Mouse (Mus musculus) ovary, adult 18-20 months (tissue): ENCODE measurements around the gene Cry2.
"Not testable (repeated sequence)": the region's sequence is repeated elsewhere in the genome, so short reads cannot be mapped to it uniquely, and the experiment has no call there.

Experiments
- DNase-seq: peaks from one replicate; pipeline ENCODE4 v3.0.0; 2022; ENCODE audit warnings: low spot score, mixed read lengths

Gene Cry2

GRCm38 (mm10) chr2:92433578-92434374 lies at the start of gene Cry2:
Cry2 (minus strand) TSS chr2:92434043.
- DNase-seq, result peak; percentile 98

DNA sequence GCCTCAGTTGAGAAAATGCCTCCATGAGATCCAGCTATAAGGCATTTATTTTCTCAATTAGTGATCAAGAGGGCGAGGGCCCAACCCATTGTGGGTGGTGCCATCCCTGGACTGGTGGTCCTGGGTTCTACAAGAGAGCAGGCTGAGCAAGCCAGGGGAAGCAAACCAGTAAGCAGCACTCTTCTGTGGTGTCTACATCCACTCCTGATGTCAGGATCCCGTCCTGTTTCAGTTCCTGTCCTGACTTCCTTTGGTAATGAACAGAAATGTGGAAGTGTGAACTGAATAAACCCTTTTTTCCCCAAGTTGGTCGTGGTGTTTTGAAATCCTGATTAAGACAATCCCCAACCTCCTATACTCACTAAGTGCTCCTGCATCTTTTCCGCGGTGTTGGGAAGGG lies 49.7 kb upstream of the Cry2 start:
- no peak for DNase-seq

DNA sequence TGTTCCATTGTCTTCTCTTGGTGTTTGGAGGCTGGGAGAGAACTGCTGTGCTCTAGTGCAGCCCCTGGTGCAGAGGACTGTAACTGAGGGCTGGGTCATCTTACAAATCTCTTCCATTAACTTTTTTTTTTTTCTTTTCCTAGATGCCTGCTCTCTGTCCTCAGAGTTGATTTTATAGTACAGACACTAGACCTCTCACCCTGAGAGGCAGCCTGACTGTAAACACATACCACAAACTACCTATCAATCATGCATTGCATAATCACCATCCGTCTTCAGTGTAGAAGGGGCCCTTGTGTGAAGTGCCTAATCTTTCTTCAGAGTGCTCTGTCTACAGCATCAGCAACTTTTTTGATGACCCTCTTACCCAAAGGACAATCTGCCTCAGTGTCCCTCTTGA lies 48.7 kb upstream of the Cry2 start:
- no peak for DNase-seq

GRCm38 (mm10) chr2:92478313-92478688 lies 44.5 kb upstream of the Cry2 start:
- DNase-seq, result no peak

GRCm38 (mm10) chr2:92477672-92478312 lies 43.9 kb upstream of the Cry2 start:
- no peak for DNase-seq

- not testable (repeated sequence) for DNase-seq
Measured at GRCm38 (mm10) chr2:92476580-92476979, 42.7 kb upstream of the Cry2 start.

- DNase-seq, result no peak
Measured at GRCm38 (mm10) chr2:92475711-92476110, 41.9 kb upstream of the Cry2 start.

DNA sequence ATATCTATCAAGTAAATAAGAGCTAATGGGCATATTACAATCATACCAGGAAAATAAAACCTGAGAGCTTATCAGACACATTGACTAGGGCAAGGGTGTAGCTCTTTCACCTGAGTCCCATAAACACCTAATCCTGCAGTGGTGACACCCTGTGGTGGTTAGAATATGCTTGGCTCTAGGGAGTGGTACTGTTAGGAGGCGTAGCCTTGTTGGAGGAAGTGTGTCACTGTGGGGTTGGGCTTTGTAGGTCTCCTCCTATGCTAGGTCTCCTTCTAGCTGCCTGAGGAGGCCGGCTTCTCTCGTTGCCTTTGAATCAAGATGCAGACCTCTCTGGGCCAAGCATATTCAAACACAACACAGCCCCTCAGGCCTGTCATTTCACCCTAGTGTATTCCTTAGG lies 41.1 kb upstream of the Cry2 start:
- DNase-seq, result no peak

- no peak for DNase-seq
Measured at GRCm38 (mm10) chr2:92471886-92472670, 38.2 kb upstream of the Cry2 start.

GRCm38 (mm10) chr2:92464690-92465089 lies 30.8 kb upstream of the Cry2 start:
- DNase-seq, result no peak

DNA sequence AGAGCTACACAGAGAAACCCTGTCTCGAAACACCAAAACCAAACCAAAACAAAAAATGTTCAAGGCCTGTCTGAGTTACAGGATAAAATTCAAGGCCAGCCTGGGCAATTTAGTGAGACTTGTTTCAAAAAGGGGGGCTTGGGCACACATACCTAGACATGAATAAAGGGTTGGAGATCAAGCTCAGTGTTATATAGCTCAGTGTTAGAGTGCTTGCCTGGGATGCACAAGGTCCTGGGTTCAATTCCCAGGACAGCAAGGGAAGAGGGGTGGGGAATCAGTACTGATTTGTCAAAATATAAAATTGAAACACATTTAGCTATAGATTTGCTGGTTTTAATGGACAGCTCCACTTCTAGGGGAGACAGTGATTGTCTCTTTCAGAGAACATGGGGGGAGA lies 27.4 kb upstream of the Cry2 start:
- DNase-seq, result no peak

GRCm38 (mm10) chr2:92459921-92460707 lies 26.3 kb upstream of the Cry2 start, which contains the start of gene Slc35c1:
Slc35c1 (minus strand) TSS chr2:92460538.
- DNase-seq, result no peak

DNA sequence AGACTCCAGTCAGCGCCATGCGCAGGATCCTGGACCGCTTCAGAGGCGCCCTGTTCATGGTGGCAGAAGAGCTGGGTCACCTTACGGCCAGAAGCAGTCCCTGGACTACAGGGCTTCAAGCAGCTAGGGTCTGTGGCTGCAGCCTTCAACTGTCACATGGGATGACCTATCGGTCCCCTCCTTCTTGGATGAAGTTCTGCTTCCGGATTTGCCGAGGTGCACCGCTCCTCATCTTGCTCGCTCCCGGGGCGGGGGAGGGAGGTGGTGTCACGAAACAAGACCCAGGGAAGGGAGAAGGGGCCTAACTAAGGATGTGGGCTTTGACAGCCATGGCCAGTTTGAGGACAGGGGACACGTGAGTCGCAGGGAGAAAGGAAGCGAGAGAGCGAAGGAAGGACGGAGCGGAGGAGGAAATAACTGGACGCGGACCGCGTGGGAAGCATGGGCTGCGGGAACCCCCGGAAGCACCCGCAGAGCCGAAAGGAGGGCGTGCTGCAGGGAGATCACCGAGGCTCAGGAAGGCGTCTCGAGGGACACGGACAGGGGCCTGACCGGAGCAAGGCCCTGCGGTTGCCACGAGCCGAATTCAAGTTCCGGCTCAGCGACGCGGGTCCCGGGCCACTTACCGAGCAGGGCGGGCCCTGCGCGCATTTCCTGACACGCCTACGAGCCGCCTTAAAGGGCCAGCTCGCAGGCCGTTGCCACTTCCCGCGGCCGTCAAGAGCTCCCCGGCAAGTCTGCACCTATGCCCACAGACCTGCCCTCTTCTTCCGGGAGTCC lies 25.5 kb upstream of the Cry2 start:
- peak; percentile 74 for DNase-seq

DNA sequence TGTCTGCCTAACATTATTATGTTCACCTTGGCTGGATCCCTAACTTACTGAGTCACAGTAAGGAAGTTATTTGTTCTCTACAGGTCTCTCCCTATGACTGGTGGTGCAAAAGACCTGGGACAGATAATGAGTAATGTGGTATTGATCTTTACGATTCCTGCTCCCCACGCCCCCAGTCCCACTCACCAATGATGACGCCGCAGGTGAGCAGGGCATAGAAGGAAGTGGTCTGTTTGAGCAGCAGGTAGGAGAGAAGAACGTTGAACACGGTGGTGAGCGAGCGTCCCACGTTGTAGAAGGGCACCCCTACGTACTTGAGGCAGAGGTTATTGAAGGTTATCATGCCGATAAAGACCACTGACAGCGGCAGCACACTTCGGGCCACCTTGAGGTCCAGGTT lies 24.6 kb upstream of the Cry2 start:
- no peak for DNase-seq

DNA sequence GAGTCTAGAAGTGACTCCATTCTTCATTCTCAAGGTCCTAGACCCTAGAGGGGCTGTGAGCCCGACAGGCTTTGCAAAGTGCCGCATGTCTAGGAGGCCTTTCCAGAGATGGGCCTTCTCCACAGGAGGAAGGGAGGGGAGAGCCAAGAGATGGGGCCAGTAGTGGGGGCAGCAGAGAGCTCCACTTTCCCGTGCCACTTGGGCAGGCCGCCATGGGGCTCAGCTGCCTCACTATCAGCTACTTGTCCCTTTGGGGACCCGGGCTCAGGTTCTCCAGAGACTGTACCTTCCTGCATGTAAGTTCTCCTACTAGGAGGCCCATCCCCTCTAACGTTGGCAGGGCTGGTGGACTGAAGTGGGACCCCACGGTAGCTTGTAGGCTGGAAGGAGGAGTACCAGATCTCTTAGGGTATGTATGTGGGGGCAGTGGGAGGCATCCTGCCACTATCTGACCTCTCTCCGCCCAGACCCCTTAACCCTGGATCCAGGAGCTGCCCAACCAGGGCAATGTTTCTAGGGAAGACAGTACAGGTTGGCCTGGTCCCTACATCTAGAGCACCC lies 23.2 kb upstream of the Cry2 start:
- no peak for DNase-seq

- no peak for DNase-seq
Measured at GRCm38 (mm10) chr2:92455704-92456103, 21.9 kb upstream of the Cry2 start.

DNA sequence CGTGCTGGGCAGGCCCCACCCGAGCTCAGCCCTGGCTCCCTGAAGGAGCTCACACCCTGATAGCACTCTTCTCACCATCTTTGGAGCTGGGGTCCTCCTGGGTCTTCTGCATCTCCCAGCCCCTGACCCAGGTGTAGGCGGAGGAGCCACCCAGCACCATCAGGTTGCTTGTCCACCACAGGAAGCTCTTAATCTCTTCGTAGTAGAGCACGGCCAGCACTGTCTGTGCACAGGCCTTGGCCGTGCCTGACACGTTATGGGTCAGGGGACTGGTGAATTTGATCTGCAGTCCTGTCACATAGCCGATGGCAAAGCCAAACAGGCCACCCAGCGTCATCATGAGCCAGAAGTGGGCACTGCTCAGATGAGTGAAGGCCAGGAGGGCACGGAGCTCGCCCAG lies 20.3 kb upstream of the Cry2 start:
- DNase-seq, result no peak

DNA sequence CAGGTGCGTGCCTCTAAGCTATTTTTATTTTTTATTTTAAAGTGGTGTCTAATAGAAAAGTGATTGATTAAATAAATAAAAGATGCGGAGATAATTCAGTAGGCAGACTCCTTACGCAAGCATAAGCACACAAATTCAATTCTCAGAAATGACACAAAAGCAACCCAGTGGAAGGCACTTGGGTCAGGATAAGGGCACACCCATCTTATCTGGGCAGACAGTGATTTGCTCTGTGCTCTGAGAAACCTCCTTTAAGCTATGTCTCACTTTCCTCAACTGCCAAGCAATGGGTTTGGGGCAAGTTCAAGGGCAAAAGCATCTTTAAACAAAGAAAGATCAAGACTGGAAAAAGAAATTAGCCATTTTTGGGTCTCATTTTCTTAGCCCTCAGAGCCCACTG lies 17.3 kb upstream of the Cry2 start:
- no peak for DNase-seq

- DNase-seq, result no peak
Measured at GRCm38 (mm10) chr2:92447121-92447740, 13.4 kb upstream of the Cry2 start.

GRCm38 (mm10) chr2:92446656-92447055 lies 12.8 kb upstream of the Cry2 start:
- DNase-seq, result no peak
